ENCODE assay signal across 8 mouse cellular contexts in the genomic region with DNA sequence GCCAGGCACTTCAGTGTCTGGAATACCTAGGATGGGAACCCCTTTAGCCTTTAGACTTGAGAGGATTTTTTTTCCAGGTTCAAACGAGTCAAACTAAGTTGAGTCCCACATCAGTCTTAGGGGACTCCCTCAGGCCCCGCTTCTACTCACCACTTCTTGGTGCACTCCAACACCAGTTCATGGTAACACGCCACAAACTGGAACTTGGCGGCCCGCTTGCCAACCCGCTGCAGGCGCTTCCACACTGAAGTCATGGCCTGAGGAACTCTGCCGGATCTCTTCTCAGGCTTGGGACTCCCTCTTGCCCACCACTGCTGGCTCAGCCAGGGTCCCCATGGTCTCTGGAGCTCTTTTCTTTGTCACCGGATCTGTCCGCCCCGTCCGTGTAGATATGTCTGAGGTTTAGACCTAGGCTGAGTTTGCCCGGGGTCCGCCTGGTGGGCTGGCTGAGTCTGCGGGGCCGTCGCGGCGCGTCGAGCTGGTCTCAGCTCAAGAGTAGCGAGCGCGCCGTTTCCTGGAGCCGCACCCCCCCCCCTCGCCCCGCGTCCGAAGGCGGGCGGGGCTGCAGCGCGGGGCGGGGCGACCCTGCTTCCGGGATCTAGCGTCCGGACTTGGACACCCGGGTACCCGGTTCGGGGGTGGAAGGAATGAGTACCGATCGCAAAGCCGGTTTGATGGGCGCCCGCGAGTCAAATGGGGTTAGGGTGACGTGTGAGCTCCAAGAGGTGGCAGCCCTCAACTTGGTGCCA. TPM values are rescaled to one million over a fixed set of nuclear protein-coding genes. Genes with fewer than 3 reads are reported as not detected.
A peak's percentile ranks its signal among the peaks of the same experiment; 100 is the strongest.
DNase-seq lines count a peak whose midpoint lies in the region; ATAC-seq and TF ChIP-seq lines count a peak whose summit lies in the region.

Ehbp1l1 (minus strand) TSS at position 551 of the 749 bp plus-strand sequence.

- H3K4me1 ChIP-seq in embryonic facial prominence, embryonic 10.5 days: peaks cover 66% of the 10 kb centered on the region
- H3K4me1 ChIP-seq in liver, embryonic 14.5 days (replicated peaks; ENCODE audit: control insufficient read depth in 2 of 2, insufficient read depth in 2 of 2, low read length in 1 of 2): peaks cover 38 to 51% of the 10 kb centered on the region in 2 experiments
- peaks cover 54% of the 10 kb centered on the region for H3K4me1 ChIP-seq in neural tube, embryonic 12.5 days

- DNase-seq in ovary, postnatal 36 days (ENCODE audit: low spot score): peak; percentile 70
- no peak for DNase-seq in ovary, postnatal 10 days (ENCODE audit: low spot score)
- peak; percentile 69 for DNase-seq in embryonic facial prominence, embryonic 10.5 days (ENCODE audit: low spot score)
- DNase-seq in heart, adult 9 months (ENCODE audit: low spot score in 2 of 2): peak; percentile 75 to 77
- DNase-seq in kidney, adult 9 months: peak; percentile 62
- DNase-seq in liver, embryonic 14.5 days (ENCODE audit: low read depth in 3 of 3, low spot score in 3 of 3): peak in 2 of 3 experiments; percentile 62 to 63
- peak; percentile 77 for DNase-seq in urinary bladder, postnatal 25 days (ENCODE audit: low spot score)

- H3K9me3 ChIP-seq in embryonic facial prominence, embryonic 10.5 days: no peaks in the 10 kb centered on the region
- H3K9me3 ChIP-seq in liver, embryonic 14.5 days (ENCODE audit: control insufficient read depth, low read length): no peaks in the 10 kb centered on the region
- no peaks in the 10 kb centered on the region for H3K9me3 ChIP-seq in neural tube, embryonic 12.5 days

- ATAC-seq in liver, embryonic 14.5 days (ENCODE audit: insufficient read depth): peak; percentile 26; the same call in 1 of the 2 replicates
- ATAC-seq in neural tube, embryonic 12.5 days (ENCODE audit: low FRiP score, low read depth): no peak

- H3K4me3 ChIP-seq in embryonic facial prominence, embryonic 10.5 days: peak within 1 kb of the TSS; percentile 97
- H3K4me3 ChIP-seq in liver, embryonic 14.5 days (ENCODE audit: insufficient read depth in 1 of 2, low read depth in 2 of 2, low read length in 2 of 2): peak within 1 kb of the TSS; percentile 74 to 96
- H3K4me3 ChIP-seq in neural tube, embryonic 12.5 days: peak within 1 kb of the TSS; percentile 36

- WGBS in embryonic facial prominence, embryonic 10.5 days: 10% methylated on average over 49 of the region's 49 CpGs
- 1% methylated on average over 47 of the region's 49 CpGs for WGBS in liver, embryonic 14.5 days (ENCODE audit: insufficient replicate concordance)
- 13% methylated on average over 49 of the region's 49 CpGs for WGBS in neural tube, embryonic 12.5 days

- TF ChIP-seq EP300 in liver, embryonic 14.5 days (IDR thresholded peaks at IDR 0.05; ENCODE audit: low read depth): 0 out of 2 replicates have a peak, but pooled peaks have one; percentile 15

- peaks cover 68% of the 10 kb centered on the region for H3K36me3 ChIP-seq in embryonic facial prominence, embryonic 10.5 days (replicated peaks)
- H3K36me3 ChIP-seq in liver, embryonic 14.5 days (replicated peaks; ENCODE audit: control insufficient read depth, insufficient read depth, low read depth): peaks cover 38% of the 10 kb centered on the region
- H3K36me3 ChIP-seq in neural tube, embryonic 12.5 days: peaks cover 40% of the 10 kb centered on the region

- no peak for TF ChIP-seq CTCF in liver, embryonic 14.5 days (IDR thresholded peaks at IDR 0.05; ENCODE audit: low read depth)

- peak within 1 kb of the TSS; percentile 96 for H3K9ac ChIP-seq in liver, embryonic 14.5 days (replicated peaks)
- peak within 1 kb of the TSS; percentile 55 for H3K9ac ChIP-seq in neural tube, embryonic 12.5 days

- peaks cover 8% of the 10 kb centered on the region for H3K27me3 ChIP-seq in embryonic facial prominence, embryonic 10.5 days (replicated peaks; ENCODE audit: low read depth, poor library complexity, severe bottlenecking)
- H3K27me3 ChIP-seq in liver, embryonic 14.5 days (ENCODE audit: control insufficient read depth, insufficient read depth, low read length): no peaks in the 10 kb centered on the region
- no peaks in the 10 kb centered on the region for H3K27me3 ChIP-seq in neural tube, embryonic 12.5 days (replicated peaks)

- peak within 1 kb of the TSS; percentile 75 for H3K27ac ChIP-seq in embryonic facial prominence, embryonic 10.5 days (replicated peaks)
- peak within 1 kb of the TSS; percentile 98 for H3K27ac ChIP-seq in liver, embryonic 14.5 days
- no peak within 1 kb of the TSS for H3K27ac ChIP-seq in neural tube, embryonic 12.5 days

- H3K4me2 ChIP-seq in liver, embryonic 14.5 days (ENCODE audit: low read depth): peak within 1 kb of the TSS; percentile 95
- H3K4me2 ChIP-seq in neural tube, embryonic 12.5 days (replicated peaks): peak within 1 kb of the TSS; percentile 94

RNA-seq across cellular contexts. Expression of gene Ehbp1l1, which starts in this region (rescaled TPM):
- 7.9 and 8.0 TPM in 2 replicates for polyA plus RNA-seq in embryonic facial prominence, embryonic 10.5 days (2016; fragmentation: Nextera tagmentation; extraction: Ambion mirVana)
- polyA plus RNA-seq in liver, embryonic 14.5 days (2012; rRNA removed): 70.8 and 95.5 TPM in 2 replicates
- polyA plus RNA-seq in liver, embryonic 14.5 days (2014; fragmentation: Nextera tagmentation; extraction: Ambion mirVana): 66.0 and 76.7 TPM in 2 replicates
- 10.1 and 10.5 TPM in 2 replicates for polyA plus RNA-seq in neural tube, embryonic 12.5 days (2016; fragmentation: Nextera tagmentation; extraction: Ambion mirVana)

Comparison
In these comparisons a context has a peak if more than half of its experiments do, and no peak if none do; other contexts are left out.
1. H3K4me3 ChIP-seq: peak in every context shown above with its lines; median percentile 97 in embryonic facial prominence, embryonic 10.5 days; 85 in liver, embryonic 14.5 days; 36 in neural tube, embryonic 12.5 days.